Mouse (Mus musculus): ENCODE data around the gene Tmem235.

GRCm38 (mm10) chr11:117828149-117828887 is 32.2 kb upstream of the Tmem235 start:
- TF ChIP-seq CTCF (IDR thresholded peaks at IDR 0.05; ENCODE audit: control insufficient read depth, insufficient read depth, insufficient replicate concordance, low read depth, low read length) = no peak
- no peak for TF ChIP-seq POLR2A (IDR thresholded peaks at IDR 0.05; ENCODE audit: control insufficient read depth, low read depth, low read length)
